Mouse (Mus musculus): ENCODE measurements around the gene Cdh23.

The Cdh23 gene

DNA sequence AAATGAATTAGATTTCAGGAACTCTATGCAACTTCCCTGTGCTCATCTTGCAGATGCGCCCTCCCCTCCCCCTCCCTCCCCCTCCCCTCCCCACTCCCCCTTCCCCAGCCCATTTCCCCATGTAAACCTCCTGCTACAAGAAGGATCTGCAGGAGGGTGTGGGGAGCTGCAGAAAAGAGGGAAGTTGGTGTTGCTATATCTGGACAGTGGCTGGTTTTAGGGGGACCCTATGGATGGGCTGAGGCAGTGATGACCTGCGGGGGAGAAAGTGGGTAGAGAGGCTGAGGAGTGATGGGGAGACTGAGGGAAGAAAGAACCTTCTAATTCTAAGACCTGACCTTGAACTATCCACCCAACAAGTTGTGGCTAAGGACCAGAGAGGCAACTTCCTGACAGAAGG lies 329.1 kb downstream of the Cdh23 start:
- 83% methylated on average over 2 of the region's 2 CpGs for WGBS

GRCm38 (mm10) chr10:60363426-60363825 lies 332.9 kb downstream of the Cdh23 start:
- 74% methylated on average over 6 of the region's 6 CpGs for WGBS

DNA sequence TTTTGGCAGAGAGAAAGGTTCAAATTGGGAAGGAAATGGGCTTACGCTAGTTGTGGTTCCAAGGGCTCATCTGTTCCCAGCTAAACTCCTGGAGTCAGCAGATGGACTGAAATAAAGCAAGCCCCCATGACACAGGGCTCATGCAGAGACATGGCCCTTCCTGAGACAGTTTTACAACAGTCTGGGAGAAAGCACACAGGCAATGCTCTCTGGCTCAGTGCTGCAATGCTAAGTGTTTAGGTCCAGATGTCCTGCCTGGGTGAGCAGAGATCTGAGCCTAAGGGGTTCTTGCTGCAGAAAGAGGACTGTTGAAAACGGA lies 334.0 kb downstream of the Cdh23 start:
- 59% methylated on average over 2 of the region's 2 CpGs for WGBS

DNA sequence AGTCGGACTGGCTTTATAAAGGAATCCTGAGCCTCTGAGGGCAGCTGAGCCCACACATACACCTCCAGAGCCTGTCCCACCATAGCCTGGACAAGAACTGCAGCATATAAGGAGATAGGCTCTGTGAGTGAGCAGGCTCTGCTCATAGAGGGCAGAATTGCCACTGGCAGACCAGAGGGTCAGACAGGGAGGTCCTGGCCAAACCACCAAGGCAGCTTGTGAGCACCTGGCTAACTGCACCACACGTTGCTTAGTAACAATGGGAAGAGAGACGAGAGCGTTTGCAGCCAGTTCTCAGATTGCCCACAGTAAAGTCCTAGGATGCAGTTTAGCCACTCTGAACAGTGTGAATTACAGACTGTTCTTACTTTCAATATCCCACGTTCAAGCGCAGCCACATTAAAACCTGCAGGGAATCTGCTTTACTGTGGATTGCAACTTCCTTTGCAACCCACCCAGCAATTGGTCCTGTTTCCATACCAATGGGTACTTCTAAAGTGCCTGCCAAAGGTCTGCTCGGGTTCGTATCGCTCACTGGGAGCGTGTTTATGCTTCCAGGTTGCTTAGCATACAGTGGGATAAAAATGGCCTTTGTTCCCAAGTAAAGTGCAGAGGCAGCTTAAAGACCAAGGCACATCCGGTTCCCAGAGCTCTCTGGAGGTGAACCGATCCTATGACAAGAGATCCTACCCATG lies 334.5 kb downstream of the Cdh23 start:
- WGBS: 58% methylated on average over 12 of the region's 12 CpGs

GRCm38 (mm10) chr10:60358776-60359175 lies 337.5 kb downstream of the Cdh23 start:
- 74% methylated on average over 4 of the region's 4 CpGs for WGBS

- 96% methylated on average over 14 of the region's 14 CpGs for WGBS
Observed at GRCm38 (mm10) chr10:60357901-60358300, 338.4 kb downstream of the Cdh23 start.

DNA sequence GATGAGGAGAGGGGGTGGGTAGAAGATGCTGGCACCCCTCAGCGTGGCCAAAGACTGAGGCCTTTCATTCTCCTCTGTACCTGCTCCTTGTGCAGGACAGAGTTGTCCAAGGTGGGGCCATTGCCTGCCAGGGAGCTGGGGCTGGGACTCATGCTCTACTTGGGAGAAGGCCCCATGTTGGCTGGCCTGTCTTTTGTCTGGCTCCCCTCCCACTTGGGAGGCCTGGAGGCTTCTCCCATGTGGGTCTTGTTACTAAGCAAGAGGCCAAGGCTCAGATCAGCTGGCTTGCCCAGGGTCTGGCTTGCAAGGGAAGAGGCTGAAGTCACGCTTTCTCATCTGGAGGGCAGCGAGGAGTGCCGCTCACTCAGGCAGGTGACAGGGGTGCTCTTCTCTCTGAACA lies 338.8 kb downstream of the Cdh23 start:
- WGBS: 76% methylated on average over 4 of the region's 4 CpGs

DNA sequence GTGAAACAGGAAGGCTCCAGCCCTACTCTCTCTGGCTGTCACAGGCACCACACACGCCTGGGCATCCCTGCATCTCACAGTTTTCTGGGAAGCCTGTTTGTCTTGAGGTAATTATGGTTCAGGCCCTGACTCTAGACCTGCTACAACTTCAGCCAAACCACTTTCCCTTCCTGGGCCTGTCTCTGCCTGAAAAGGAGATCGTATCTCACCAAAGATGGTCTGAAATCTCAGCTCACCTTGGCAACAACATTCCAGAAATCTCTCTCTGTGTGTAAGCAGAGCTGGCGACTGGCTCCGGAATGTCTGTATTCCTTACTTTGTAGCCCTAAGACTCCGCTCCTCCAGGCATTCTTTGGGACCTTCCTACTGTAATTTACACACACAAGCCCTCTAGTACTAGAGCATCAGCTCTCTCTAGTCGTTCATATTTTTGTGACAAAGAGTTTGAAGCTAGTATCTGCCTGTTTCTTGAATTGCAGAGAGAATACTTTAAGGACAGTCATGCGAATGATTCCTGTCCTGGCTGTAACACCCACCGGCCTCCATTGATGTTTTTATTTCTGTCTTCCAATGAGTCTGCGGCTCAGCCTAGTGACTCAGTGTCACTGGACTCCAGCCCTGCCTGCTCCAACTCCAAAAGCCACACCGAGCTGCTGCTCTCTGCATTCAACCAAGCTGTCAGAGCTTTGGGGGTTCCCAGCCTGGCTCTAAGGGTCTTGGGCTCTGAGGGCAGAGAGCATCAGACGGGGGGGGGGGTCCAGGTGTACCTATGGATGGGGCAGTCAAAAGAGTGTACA lies 341.2 kb downstream of the Cdh23 start:
- 70% methylated on average over 11 of the region's 11 CpGs for WGBS

GRCm38 (mm10) chr10:60354003-60354325 lies 342.3 kb downstream of the Cdh23 start:
- WGBS: 96% methylated on average over 4 of the region's 4 CpGs

DNA sequence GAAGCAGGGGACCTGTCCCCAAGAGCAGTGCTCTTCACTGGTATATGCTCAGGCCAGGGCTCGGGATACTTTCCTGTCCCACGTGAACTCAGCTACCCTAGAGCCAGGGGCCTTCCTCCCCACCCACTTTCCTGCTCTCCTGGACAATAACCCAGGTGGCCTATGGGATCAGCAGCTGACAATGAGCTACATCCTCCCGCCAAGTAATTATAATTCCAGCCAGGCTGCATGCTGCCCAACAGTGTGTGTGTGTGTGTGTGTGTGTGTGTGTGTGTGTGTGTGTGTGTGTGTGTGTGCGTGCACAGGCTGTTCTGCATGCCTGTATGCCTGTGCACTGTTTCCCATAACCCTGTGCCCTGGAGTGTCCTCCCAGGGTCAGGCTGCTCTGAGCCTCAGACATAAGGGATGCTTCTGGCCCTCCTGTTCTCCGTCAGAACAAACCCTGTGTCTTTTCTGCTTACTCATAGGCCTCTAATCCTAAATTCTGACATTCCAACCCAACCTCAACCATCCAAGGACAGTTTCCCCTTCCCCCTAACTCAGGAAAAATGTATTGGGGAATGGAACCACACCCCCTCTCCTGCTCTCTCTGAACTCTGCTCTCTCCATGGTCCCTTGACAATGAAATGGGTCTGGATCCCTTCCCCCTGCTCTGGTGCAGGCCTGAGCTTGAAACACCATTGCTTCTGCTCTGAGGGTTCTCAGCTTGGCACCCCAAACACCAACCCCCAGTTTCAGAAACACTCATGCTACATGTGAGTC lies 342.9 kb downstream of the Cdh23 start:
- WGBS: 68% methylated on average over 5 of the region's 5 CpGs

DNA sequence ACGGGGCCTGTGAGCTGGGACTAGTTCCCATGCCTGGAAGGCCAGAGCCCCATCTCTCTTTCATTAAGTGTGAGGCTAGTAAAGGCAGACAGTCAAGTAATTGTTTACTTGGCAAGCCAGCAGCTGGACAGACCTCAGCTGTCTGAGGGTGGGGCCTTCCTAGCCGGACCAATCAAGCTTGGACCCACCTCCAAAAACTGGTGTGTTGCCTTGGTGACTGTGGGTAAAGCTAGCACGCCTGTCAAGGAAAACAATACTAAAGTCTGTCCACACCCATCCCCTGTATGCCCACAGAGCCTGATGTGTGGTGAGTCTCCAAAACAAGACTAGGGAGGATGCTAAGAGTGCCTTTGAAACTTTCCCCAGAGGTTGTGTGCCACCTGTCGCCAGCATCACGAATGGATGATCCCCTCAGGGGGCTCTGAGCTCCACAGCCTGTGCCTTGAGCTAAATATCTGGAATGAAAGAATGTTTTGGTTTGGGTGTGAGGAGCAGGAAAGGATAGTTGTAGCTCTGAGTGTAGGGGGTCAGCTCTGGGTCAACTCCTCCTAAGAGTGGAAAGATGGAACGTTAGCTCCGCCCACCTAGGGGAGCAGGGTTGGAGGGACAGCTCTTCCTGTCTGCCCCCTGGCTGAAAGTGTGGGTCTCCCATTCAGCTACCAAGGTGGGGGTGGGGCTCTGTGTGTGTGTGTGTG lies 344.4 kb downstream of the Cdh23 start:
- 49% methylated on average over 7 of the region's 7 CpGs for WGBS

GRCm38 (mm10) chr10:60351248-60351647 lies 345.0 kb downstream of the Cdh23 start:
- 53% methylated on average over 3 of the region's 3 CpGs for WGBS

DNA sequence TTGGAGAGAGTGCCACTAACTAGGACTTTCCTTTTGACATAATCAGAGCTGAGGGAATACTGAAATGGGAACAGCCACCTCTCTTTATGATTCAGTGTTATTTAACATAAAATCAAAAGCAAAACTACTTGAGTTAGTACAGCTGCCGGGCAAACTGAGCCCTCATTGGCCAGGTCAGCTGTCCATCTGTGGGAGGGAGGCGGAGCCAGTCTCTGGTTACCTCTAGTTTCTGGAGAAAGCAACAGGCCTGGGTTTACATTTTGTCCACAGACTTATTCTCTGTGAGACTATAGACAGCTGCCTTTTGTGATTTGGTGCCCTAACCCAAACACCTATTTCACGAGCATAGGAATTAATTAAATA lies 345.5 kb downstream of the Cdh23 start:
- 45% methylated on average over 3 of the region's 3 CpGs for WGBS

DNA sequence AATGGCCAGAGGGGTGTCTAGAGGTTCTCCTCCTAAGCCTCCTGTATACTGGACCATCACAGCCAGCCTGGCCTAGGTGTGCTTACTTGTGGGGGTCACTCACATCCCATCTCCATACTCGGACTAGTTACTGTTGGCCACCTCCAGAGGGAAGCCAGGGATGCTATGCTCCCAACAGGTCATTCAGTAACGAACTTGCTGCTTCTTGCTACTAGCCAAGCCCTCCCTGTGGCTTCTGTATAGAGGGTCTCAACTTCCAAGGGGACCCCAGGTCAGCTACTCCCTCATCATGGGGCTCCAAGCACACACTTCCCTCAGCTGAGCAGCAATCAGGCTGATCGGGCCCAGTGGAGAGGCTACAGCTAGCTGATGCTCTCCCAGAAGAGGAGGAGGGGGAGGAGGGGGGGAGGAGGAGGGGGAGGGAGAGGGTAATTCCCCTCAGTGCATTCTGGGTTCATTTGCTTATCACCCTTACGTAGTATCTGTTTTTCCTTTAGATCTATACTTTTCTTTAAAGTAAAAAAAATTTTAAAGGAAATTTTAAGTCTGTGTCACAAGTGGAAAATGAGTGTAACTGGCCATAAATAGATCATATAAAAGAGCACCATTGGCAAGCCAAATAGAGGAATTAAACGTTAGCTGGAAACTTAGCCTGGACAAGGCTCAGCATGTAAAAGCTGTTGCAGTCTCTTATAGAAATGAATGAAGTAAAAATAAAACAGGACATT lies 346.0 kb downstream of the Cdh23 start:
- WGBS: 56% methylated on average over 5 of the region's 5 CpGs

GRCm38 (mm10) chr10:60349644-60350043 lies 346.6 kb downstream of the Cdh23 start:
- WGBS: 93% methylated on average over 5 of the region's 5 CpGs

GRCm38 (mm10) chr10:60349056-60349455 lies 347.2 kb downstream of the Cdh23 start:
- WGBS: 61% methylated on average over 6 of the region's 6 CpGs

DNA sequence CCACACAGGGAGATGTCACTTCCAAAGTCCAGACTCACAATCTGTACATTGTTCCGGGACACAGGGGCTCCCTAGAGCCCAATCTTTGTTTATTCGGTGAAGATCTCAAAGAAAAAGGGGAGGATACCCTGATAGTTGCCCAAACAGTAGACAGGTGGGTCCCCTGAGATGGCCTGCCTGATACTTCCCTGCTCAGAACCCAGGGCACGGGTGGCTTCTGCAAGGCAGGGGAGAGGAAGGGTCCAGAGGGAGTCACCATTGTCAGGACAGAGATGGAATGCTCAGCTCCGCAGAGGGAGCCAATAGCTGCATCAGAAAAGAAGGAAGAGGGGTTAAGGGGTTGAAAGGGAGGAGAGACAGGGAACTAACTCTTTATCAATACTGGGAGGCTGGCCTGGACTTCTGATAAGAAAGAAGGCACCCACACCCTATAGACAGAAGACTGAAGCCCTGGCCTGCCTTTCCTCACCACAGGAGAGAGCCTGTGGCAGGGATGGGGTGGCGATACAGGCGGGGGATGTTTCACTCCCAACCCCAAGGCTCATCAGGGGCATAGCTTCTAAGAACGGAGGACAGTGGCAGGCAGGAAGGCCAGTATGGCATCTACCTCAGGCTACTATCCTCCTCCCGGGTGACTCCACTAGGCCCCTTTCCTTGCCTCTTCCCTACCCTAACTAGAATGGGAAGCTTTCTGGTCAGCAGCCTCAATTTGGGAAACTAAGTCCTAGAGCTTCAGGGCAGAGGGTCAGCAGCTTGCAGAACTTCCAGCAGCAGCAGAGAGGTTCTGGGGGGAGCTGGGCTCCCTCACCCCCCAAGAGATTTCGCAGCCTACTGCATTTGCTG lies 348.3 kb downstream of the Cdh23 start:
- WGBS: 79% methylated on average over 9 of the region's 9 CpGs

- WGBS: 4% methylated on average over 37 of the region's 37 CpGs
Observed at GRCm38 (mm10) chr10:60346701-60347405, 349.4 kb downstream of the Cdh23 start, which contains the start of gene Vsir. Gene Vsir, plus strand, starts transcription at chr10:60346851.

- 90% methylated on average over 4 of the region's 4 CpGs for WGBS
Observed at GRCm38 (mm10) chr10:60346056-60346455, 350.2 kb downstream of the Cdh23 start.

DNA sequence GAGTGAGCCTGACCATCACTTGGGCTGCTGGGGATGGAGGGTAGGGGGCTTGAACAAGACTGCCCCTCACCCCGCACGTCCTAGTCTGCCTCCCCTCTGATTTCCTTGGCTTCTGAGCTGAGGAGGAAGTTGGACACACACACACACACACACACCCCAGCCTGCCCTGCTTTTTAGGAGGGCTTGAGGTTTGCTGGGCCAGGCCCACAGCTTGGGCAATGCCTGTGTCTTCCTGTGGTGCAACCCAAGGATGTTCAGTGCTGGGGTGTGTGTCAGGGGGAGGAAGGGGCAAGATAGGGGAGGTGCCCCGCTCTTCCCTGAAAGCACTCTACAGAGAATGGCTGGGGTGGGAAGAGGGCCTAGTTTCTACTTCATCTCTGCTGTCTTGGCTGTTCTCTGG lies 352.2 kb downstream of the Cdh23 start:
- WGBS: 71% methylated on average over 3 of the region's 3 CpGs

Data from cerebral cortex, adult 2 months (tissue).